Mouse (Mus musculus) hindbrain, embryonic 12.5 days (tissue): ENCODE results near the gene Mutyh. TPM values are rescaled to one million over a fixed set of nuclear protein-coding genes. Genes with fewer than 3 reads are reported as not detected.
"Not testable (repeated sequence)": the region's sequence is repeated elsewhere in the genome, so short reads cannot be mapped to it uniquely, and the experiment has no call there.

Experiments used
- ATAC-seq: fragments of 200-750 bp; cut with Nextera tagmentation; 2 replicates; pipeline ENCODE4 v1.8.0; 2017; ENCODE audit warnings: moderate TSS enrichment; ENCODE audit not compliant: low FRiP score
- H3K27ac ChIP-seq: fragments of 300-500 bp; sonication (generic); 2 replicates; pipeline ENCODE4 v1.5.1; 2016; ENCODE audit warnings: mild to moderate bottlenecking
- H3K27me3 ChIP-seq: fragments of 300-500 bp; sonication (generic); 2 replicates; pipeline ENCODE4 v1.6.1; 2016; ENCODE audit warnings: mild to moderate bottlenecking
- H3K36me3 ChIP-seq: fragments of 300-500 bp; sonication (generic); 2 replicates; pipeline ENCODE4 v1.6.1; 2016; ENCODE audit warnings: mild to moderate bottlenecking
- H3K4me1 ChIP-seq: fragments of 300-500 bp; sonication (generic); 2 replicates; pipeline ENCODE4 v1.6.1; 2016
- H3K4me2 ChIP-seq: fragments of 300-500 bp; sonication (generic); replicated peaks from 2 replicates; pipeline ENCODE4 v1.6.1; 2016; ENCODE audit warnings: mild to moderate bottlenecking
- H3K4me3 ChIP-seq: fragments of 300-500 bp; sonication (generic); 2 replicates; pipeline ENCODE4 v1.5.1; 2016; ENCODE audit warnings: mild to moderate bottlenecking
- H3K9ac ChIP-seq: fragments of 300-500 bp; sonication (generic); 2 replicates; pipeline ENCODE4 v1.6.1; 2016; ENCODE audit warnings: mild to moderate bottlenecking, moderate library complexity
- H3K9me3 ChIP-seq: fragments of 300-500 bp; sonication (generic); replicated peaks from 2 replicates; pipeline ENCODE4 v1.6.1; 2016; ENCODE audit warnings: mild to moderate bottlenecking
- WGBS: fragments of 180-500 bp; shearing (Covaris S2); methylation state at CpG from one replicate; pipeline ENCODE4 v1.1.7; 2016; 5-methylcytosine and 5-hydroxymethylcytosine counted together
- polyA plus RNA-seq: library from polyadenylated mRNA; unstranded; fragments of >200 nt; fragmentation: Nextera tagmentation; extraction: Ambion mirVana; gene quantifications from 2 replicates; pipeline ENCODE4 v1.2.1, GENCODE M21; 2016

Mutyh gene
- polyA plus RNA-seq, 1 experiment from 2014 or later, result 15.1 TPM

DNA sequence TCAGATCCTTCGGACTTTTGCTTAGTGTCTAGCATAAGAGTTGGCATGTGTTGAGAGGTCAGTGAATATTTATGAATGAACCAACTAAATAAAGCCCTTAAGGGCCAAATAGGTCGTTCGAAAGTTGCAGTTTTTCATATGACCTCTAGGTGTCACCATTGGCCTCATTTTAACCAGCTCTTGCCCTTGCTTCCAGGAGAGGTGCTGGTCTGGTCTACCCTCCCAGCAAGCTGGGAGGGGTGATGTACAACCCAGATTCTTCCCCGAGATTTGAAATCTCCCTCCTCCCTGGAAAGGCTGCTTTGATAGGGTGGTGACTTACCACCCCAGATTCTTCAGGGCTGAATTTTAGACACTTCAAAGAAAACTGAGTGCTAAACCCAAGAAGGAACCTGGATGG, 20.3 kb downstream of the Mutyh start:
- Histone ChIP-seq H3K27ac (no peak overlapping the region), H3K36me3 (no peaks in the 10 kb centered on the region), H3K9ac (no peak overlapping the region), H3K4me2 (no peak overlapping the region), H3K27me3 (peaks cover 2% of the 10 kb centered on the region; the same call in 1 of the 2 replicates), H3K9me3 (no peaks in the 10 kb centered on the region), H3K4me1 (peaks cover 19% of the 10 kb centered on the region), H3K4me3 (no peak overlapping the region)
- ATAC-seq, result peak; percentile 11; the same call in 1 of the 2 replicates
- 3% methylated on average over 4 of the region's 4 CpGs for WGBS

DNA sequence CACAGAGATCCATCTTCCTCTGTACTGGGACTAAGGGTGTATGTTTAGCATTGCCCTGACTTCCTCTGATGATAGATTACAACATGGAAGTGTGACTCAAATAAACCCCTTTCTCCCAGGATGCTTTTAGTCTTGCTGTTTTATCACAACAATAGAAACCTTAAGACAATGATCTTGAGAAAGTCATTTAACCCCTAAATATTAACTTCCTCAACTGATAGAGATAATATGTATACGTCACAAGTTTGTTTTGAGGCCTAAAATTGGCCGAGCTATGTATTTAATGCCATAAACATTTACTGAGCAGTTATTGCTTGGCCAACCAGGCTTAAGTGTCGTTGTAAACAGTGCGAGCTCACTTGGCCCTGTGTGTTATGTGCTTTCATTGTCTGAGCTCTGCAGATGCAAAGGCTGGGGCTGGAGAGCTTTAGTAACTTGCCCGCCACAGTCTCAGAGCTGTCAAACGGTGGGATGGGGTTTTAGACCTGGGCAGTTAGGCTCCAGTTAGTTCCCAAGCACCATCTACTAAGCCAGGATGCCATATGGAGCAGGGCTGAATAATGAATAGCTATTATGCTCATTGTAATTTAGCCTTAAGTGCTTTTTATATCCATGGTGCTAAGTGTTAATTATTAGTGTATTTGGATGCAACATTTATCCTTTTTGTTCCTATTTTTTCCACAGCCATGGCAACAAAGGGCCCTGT, 22.0 kb downstream of the Mutyh start:
- WGBS, result 38% methylated on average over 6 of the region's 6 CpGs
- Histone ChIP-seq H3K36me3 (no peaks in the 10 kb centered on the region), H3K27ac (peak overlapping the region; percentile 84), H3K4me3 (no peak overlapping the region), H3K9me3 (no peaks in the 10 kb centered on the region), H3K4me2 (no peak overlapping the region), H3K9ac (peak overlapping the region; percentile 18; the same call in 1 of the 2 replicates), H3K4me1 (peaks cover 16% of the 10 kb centered on the region), H3K27me3 (peaks cover 2% of the 10 kb centered on the region; the same call in 1 of the 2 replicates)
- ATAC-seq, result peak; percentile 46; the same call in 1 of the 2 replicates

- peak; percentile 75 for ATAC-seq
- 14% methylated on average over 6 of the region's 6 CpGs for WGBS
- no peak overlapping the region for H3K9ac ChIP-seq
Measured at GRCm38 (mm10) chr4:116830070-116830368, 22.5 kb downstream of the Mutyh start.

GRCm38 (mm10) chr4:116838999-116839398, 31.5 kb downstream of the Mutyh start:
- 9% methylated on average over 2 of the region's 2 CpGs for WGBS
- H3K27ac ChIP-seq, result no peak overlapping the region
- H3K36me3 ChIP-seq, result no peaks in the 10 kb centered on the region
- H3K9ac ChIP-seq, result no peak overlapping the region
- H3K4me3 ChIP-seq, result no peak overlapping the region
- no peaks in the 10 kb centered on the region for H3K9me3 ChIP-seq
- H3K4me1 ChIP-seq, result no peaks in the 10 kb centered on the region
- H3K4me2 ChIP-seq, result no peak overlapping the region
- H3K27me3 ChIP-seq, result no peaks in the 10 kb centered on the region
- ATAC-seq, result no peak

More at GRCm38 (mm10) chr4:116830070-116830368, 22.5 kb downstream of the Mutyh start:
- H3K4me3 ChIP-seq, result no peak overlapping the region
- no peak overlapping the region for H3K4me2 ChIP-seq
- H3K9me3 ChIP-seq, result no peaks in the 10 kb centered on the region
- peaks cover 15% of the 10 kb centered on the region for H3K4me1 ChIP-seq
- H3K27me3 ChIP-seq, result peaks cover 2% of the 10 kb centered on the region; the same call in 1 of the 2 replicates
- no peaks in the 10 kb centered on the region for H3K36me3 ChIP-seq
- peak overlapping the region; percentile 84 for H3K27ac ChIP-seq

DNA sequence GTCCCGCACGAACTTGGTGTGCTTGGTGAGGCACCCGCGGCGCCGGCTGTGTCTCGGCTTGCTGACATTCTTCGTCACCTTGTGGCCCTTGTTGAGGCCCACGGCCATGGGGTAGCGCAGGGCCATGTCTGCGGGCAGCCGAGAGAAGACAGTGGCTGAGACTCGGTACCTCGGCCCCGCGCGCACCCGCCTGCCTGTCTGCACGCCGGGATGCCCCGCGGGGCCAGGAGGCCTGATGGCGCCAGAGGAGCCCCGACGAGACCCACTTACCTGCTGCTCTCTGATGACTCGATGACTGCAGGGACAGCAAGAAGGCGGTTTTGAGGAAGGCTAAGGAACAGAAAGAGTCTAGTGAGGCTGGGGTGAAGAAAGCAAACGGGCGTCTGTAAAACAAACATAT, 32.6 kb downstream of the Mutyh start:
- ATAC-seq, H3K9ac ChIP-seq, H3K27me3 ChIP-seq, H3K4me1 ChIP-seq, H3K27ac ChIP-seq, H3K9me3 ChIP-seq, H3K36me3 ChIP-seq, H3K4me3 ChIP-seq: not testable (repeated sequence)
- 35% methylated on average over 24 of the region's 29 CpGs for WGBS
- peak overlapping the region; percentile 33; the same call in 1 of the 2 replicates for H3K4me2 ChIP-seq

DNA sequence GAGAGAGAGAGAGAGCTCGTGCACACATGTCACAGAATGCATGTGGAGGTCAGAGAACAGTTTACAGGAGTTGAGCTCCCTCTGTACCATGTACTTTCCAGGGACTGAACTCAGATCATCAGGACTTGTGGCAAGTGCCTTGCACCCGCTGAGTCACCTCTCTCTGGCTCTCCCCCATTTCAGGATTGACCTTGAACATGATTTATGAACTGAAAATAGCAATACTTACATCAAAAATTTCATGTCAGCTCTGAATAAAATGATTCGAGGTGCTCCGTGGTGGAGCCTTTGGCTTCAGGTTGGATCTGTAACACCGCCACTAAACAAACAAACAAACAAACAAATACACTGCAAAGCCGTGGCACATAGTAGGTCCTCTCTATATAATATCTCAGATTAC, 33.3 kb downstream of the Mutyh start:
- Histone ChIP-seq H3K27me3 (no peaks in the 10 kb centered on the region), H3K36me3 (no peaks in the 10 kb centered on the region), H3K4me3 (no peak overlapping the region), H3K27ac (no peak overlapping the region), H3K4me1 (no peaks in the 10 kb centered on the region), H3K9ac (no peak overlapping the region), H3K9me3 (no peaks in the 10 kb centered on the region), H3K4me2 (no peak overlapping the region)
- no peak for ATAC-seq
- 82% methylated on average over 6 of the region's 6 CpGs for WGBS

DNA sequence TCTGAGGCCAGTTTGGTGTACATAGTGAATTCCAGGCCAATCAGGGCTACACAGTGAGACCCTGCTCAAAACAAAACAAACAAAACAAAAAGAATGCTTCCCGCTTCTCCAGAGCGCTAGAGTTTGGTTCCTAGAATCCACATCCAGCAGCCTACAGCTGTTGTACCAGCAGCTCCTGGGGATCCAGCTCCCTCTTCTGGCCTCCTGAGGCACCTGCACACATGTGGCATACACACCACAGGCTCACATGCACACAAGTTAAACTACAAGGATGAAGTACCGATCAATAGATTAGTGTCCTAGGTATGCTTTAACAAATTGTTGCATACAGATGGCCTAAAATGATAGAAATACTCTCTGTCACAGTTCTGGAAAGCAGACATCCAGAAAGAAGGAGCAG, 36.8 kb downstream of the Mutyh start:
- Histone ChIP-seq H3K4me2 (no peak overlapping the region), H3K36me3 (no peaks in the 10 kb centered on the region), H3K4me1 (no peaks in the 10 kb centered on the region), H3K4me3 (no peak overlapping the region), H3K27me3 (no peaks in the 10 kb centered on the region), H3K9ac (no peak overlapping the region), H3K27ac (no peak overlapping the region), H3K9me3 (no peaks in the 10 kb centered on the region)
- no peak for ATAC-seq
- WGBS, result 93% methylated on average over 3 of the region's 3 CpGs

- H3K36me3 ChIP-seq, result no peaks in the 10 kb centered on the region
- no peak overlapping the region for H3K9ac ChIP-seq
- no peak overlapping the region for H3K4me2 ChIP-seq
- H3K27ac ChIP-seq, result no peak overlapping the region
- WGBS, result 77% methylated on average over 3 of the region's 3 CpGs
- peaks cover 14% of the 10 kb centered on the region for H3K4me1 ChIP-seq
- no peaks in the 10 kb centered on the region for H3K9me3 ChIP-seq
- no peaks in the 10 kb centered on the region for H3K27me3 ChIP-seq
- no peak for ATAC-seq
- no peak overlapping the region for H3K4me3 ChIP-seq
Measured at GRCm38 (mm10) chr4:116849901-116850300, 42.4 kb downstream of the Mutyh start.

DNA sequence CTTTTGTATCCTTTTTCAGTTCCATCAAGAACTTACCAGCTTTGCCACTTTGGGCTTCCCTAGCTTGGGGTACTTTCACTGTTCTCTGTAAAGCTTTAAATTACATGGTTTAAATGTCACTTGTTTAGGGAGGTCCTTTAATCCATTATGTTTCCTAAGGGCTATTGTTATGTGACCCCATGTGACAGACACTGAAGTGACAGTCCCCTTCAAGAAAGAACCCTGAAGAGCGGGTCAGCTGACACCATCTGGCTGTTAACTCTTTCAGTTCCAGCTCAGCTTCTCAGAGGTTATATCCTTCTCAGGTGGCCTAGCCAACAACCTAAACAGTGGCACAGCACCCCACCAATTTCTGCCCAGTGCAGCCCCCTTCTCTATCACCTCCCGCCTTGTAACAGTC, 46.8 kb downstream of the Mutyh start:
- Histone ChIP-seq H3K36me3 (no peaks in the 10 kb centered on the region), H3K9ac (no peak overlapping the region), H3K4me1 (peaks cover 16% of the 10 kb centered on the region), H3K4me2 (no peak overlapping the region), H3K27me3 (no peaks in the 10 kb centered on the region), H3K9me3 (no peaks in the 10 kb centered on the region), H3K4me3 (no peak overlapping the region), H3K27ac (no peak overlapping the region)
- WGBS, result 25% methylated on average over 2 of the region's 2 CpGs
- ATAC-seq, result no peak

DNA sequence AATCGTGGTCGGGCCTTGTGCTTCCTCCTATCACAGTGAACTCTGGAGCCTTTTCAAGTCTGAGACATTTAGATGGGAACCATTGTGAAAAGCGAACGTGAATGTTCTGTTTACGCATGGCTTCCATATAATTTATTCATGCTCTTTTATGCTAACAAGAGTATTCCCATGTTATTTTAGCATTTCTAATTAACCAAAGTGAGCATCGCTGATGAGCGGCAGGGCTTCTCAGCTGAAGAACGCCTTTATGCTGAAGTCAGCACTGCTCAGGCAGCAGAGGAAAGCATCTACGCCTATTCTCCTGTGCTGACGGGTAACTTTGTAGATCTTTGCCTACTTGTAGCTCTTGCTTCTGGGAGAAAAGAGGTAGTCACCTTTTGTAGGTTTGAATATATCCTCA, 49.7 kb downstream of the Mutyh start:
- Histone ChIP-seq H3K4me3 (no peak overlapping the region), H3K36me3 (no peaks in the 10 kb centered on the region), H3K27ac (no peak overlapping the region), H3K9me3 (no peaks in the 10 kb centered on the region), H3K9ac (no peak overlapping the region), H3K27me3 (no peaks in the 10 kb centered on the region), H3K4me1 (peaks cover 16% of the 10 kb centered on the region), H3K4me2 (no peak overlapping the region)
- 60% methylated on average over 10 of the region's 10 CpGs for WGBS
- no peak for ATAC-seq

DNA sequence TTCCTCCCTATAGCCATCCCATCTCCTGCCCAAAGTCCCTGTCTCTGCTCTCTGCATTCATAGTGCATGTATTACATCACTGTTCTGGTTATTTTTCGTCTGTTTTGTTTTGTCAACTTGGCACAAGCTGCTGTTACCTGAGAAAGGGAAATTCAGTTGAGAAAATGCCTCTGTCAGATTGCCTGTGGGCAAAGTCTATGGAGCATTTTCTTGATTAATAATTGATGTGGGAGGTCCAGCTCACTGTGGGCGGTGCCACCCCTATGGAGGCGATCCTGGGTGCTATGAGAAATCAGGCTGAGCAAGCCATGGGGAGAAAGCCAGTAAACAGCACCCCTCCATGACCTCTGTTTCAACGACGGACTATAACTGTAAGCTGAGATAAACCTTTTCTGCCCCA, 52.2 kb downstream of the Mutyh start:
- Histone ChIP-seq H3K9me3 (no peaks in the 10 kb centered on the region), H3K27me3 (no peaks in the 10 kb centered on the region), H3K9ac (no peak overlapping the region), H3K4me1 (peaks cover 3% of the 10 kb centered on the region), H3K4me3 (no peak overlapping the region), H3K4me2 (no peak overlapping the region), H3K27ac (no peak overlapping the region), H3K36me3 (no peaks in the 10 kb centered on the region)
- ATAC-seq, result no peak
- WGBS, result 82% methylated on average over 5 of the region's 5 CpGs

- H3K36me3 ChIP-seq, result no peaks in the 10 kb centered on the region
- H3K4me2 ChIP-seq, result no peak overlapping the region
- no peak for ATAC-seq
- H3K9me3 ChIP-seq, result no peaks in the 10 kb centered on the region
- H3K9ac ChIP-seq, result no peak overlapping the region; the same call in 1 of the 2 replicates
- no peaks in the 10 kb centered on the region for H3K4me1 ChIP-seq
- H3K4me3 ChIP-seq, result no peak overlapping the region
- H3K27ac ChIP-seq, result no peak overlapping the region
- WGBS, result 76% methylated on average over 8 of the region's 8 CpGs
- H3K27me3 ChIP-seq, result no peaks in the 10 kb centered on the region
Measured at GRCm38 (mm10) chr4:116862023-116862422, 54.5 kb downstream of the Mutyh start.
